Mouse (Mus musculus) MEL (cell line): ENCODE measurements around the gene Kcnc3.

ENCODE experiments used
- CHD1 ChIP-seq: IDR thresholded peaks from 2 replicates; pipeline ENCODE4 v1.6.1; 2012; ENCODE audit warnings: low read depth, mild to moderate bottlenecking, inconsistent platforms, low read length, improper control_type of control experiment
- CTCF ChIP-seq, 3 experiments: IDR thresholded peaks in 2 of 3; conservative IDR thresholded peaks in 1 of 3; 2 replicates each; pipeline ENCODE4 v1.5.1; 2011 to 2012; ENCODE audit warnings: low read length in 3 of 3, low read depth in 2 of 3, mild to moderate bottlenecking in 2 of 3, improper control_type of control experiment in 1 of 3, inconsistent platforms in 1 of 3, mixed read lengths in 1 of 3, moderate library complexity in 1 of 3; ENCODE audit not compliant: control insufficient read depth in 1 of 3, insufficient read depth in 1 of 3, poor library complexity in 1 of 3, severe bottlenecking in 1 of 3
- EP300 ChIP-seq, 2 experiments: IDR thresholded peaks; 2 replicates each; pipeline ENCODE4 v1.6.1; 2011; ENCODE audit warnings: improper control_type of control experiment in 2 of 2, low read length in 2 of 2, low read depth in 1 of 2, mild to moderate bottlenecking in 1 of 2
- JUND ChIP-seq: IDR thresholded peaks from 2 replicates; pipeline ENCODE4 v1.6.1; 2011; ENCODE audit warnings: low read depth, mild to moderate bottlenecking, improper control_type of control experiment, low read length
- POLR2A ChIP-seq, 2 experiments: IDR thresholded peaks; 2 replicates each; pipeline ENCODE4 v1.6.1; 2011 to 2012; ENCODE audit warnings: low read length in 2 of 2, mild to moderate bottlenecking in 2 of 2, control low read depth in 1 of 2, improper control_type of control experiment in 1 of 2, low read depth in 1 of 2, moderate library complexity in 1 of 2; ENCODE audit not compliant: control insufficient read depth in 1 of 2, insufficient read depth in 1 of 2, poor library complexity in 1 of 2
- SMC3 ChIP-seq: IDR thresholded peaks from 2 replicates; pipeline ENCODE4 v1.6.1; 2011; ENCODE audit warnings: low read depth, low read length, improper control_type of control experiment
- TBP ChIP-seq: IDR thresholded peaks from 2 replicates; pipeline ENCODE4 v1.8.0; 2011; ENCODE audit warnings: low read depth, low read length, improper control_type of control experiment
- USF1 ChIP-seq: IDR thresholded peaks from 2 replicates; pipeline ENCODE4 v1.6.1; 2014; ENCODE audit warnings: low read depth, mild to moderate bottlenecking, inconsistent platforms, low read length, improper control_type of control experiment, moderate library complexity

DNA sequence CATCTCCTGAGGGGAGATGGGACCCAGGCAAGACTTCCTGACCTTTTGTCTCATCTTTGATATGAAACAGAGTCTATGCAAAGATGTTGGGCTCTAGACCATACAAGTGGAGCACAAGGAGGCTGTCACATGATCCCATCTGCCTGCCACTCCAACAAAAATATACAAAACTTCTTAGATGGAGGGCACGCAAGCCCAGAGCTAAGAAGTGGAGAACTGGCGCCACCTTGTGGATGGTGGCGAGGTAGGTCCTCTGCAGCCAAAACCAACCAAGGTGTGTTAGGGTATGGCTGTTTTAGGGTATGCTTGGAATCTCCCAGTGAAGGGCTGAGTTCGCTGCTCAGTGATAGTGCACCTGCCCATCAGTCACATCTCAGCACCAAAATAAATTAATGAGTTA lies 59.5 kb downstream of the Kcnc3 start:
- TF ChIP-seq TBP (no peak), JUND (no peak), USF1 (no peak), POLR2A (IDR thresholded peaks at IDR 0.05; ENCODE audit: control insufficient read depth in 1 of 2, insufficient read depth in 1 of 2, low read depth in 1 of 2, low read length in 2 of 2, poor library complexity in 1 of 2) (no peak), SMC3 (peak; percentile 52), EP300 (IDR thresholded peaks at IDR 0.05; ENCODE audit: low read depth in 1 of 2, low read length in 2 of 2) (no peak), CHD1 (no peak), CTCF (IDR thresholded peaks at IDR 0.05 in 2 of 3, conservative IDR thresholded peaks at IDR 0.05 in 1 of 3; ENCODE audit: control insufficient read depth in 1 of 3, insufficient read depth in 1 of 3, low read depth in 2 of 3, low read length in 3 of 3, poor library complexity in 1 of 3, severe bottlenecking in 1 of 3) (peak; percentile 73 to 88 (median 86))
